Mouse (Mus musculus): ENCODE results near the gene Slc6a11. TPM values are rescaled to one million over a fixed set of nuclear protein-coding genes. Genes with fewer than 3 reads are reported as not detected.

Slc6a11 gene
- total RNA-seq, 2 experiments from 2014 or later = 86.7 to 88.2 TPM

DNA sequence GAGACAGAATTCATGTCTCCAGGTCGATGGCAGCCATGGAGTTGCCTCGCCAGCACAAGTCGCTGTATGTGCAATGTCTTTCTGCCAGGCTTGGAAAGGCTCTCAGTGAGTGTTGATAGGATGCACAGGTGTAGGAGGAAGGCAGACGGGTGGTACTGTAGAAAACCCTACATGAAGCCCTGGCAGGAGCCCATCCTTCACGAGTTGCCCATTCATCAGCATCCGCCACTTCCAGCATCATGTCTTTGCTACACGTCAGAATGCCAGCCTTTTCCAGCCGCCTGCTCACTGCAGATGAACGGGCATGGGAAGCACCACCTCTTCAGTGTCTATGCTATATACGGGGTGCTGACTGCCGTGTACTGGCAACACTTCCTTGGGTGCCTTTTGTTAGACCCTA is 11.4 kb downstream of the Slc6a11 start:
- DNase-seq (ENCODE audit: low spot score in 2 of 2) = no peak
- TF ChIP-seq CTCF (conservative IDR thresholded peaks at IDR 0.05) = no peak
- peak overlapping the region; percentile 60 for H3K27ac ChIP-seq
- no peak overlapping the region for H3K4me3 ChIP-seq

DNA sequence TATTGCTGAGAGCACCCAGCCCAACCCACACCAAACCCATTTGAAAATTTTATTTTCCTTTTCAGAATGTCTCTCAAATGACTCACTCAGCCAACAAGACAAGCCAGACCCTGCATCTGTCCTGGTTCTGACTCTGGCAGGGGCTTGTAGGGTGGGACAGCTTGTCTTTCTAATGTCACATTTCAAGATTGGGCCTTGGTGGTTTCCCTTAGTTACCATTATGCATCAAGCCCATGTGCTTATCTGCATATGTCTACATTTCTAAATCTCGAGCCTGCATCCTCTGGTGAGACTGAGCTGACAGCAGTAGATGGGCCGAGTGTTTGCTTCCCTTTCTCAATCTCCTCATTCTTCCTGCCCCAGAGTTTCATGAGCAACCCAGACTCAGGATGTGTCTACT is 12.5 kb downstream of the Slc6a11 start:
- Histone ChIP-seq H3K4me3 (no peak overlapping the region), H3K27ac (peak overlapping the region; percentile 60)
- TF ChIP-seq CTCF (conservative IDR thresholded peaks at IDR 0.05) = no peak
- peak in 1 of 2 experiments; percentile 75 for DNase-seq (ENCODE audit: low spot score in 2 of 2)

DNA sequence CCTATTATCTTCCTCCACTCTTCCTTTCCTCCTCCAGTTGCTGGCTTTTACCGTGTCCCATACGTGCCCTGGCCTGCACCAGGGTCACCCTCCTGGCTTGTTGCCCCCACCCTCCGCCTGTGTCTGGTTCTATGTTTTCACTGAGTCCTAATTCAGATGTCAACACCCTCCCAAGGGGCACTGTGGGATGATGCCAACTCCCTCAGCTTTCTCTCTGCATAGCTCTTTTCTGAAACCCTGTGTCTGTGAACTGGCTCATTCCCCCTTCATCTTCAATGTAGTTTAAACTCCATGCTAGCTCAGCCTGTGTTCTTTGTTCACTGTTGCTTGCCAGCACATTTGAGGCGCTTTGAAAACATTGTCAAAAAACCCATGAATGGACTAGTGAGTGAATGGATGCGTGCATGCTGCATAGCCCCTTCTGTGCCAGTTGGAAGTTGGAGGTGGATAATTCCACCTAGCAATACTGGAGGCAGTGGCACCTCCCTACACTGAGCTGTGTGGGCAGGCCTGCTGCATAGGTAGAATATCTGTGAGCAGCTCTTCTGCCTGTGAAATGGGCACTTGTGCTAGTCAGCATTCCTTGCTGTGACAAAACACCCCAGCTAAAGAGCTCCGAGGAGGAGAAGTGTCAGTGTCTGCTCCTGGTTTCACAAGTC is 13.5 kb downstream of the Slc6a11 start:
- H3K4me3 ChIP-seq = no peak overlapping the region
- no peak for TF ChIP-seq CTCF (conservative IDR thresholded peaks at IDR 0.05)
- DNase-seq (ENCODE audit: low spot score in 2 of 2) = no peak
- peak overlapping the region; percentile 60 for H3K27ac ChIP-seq

DNA sequence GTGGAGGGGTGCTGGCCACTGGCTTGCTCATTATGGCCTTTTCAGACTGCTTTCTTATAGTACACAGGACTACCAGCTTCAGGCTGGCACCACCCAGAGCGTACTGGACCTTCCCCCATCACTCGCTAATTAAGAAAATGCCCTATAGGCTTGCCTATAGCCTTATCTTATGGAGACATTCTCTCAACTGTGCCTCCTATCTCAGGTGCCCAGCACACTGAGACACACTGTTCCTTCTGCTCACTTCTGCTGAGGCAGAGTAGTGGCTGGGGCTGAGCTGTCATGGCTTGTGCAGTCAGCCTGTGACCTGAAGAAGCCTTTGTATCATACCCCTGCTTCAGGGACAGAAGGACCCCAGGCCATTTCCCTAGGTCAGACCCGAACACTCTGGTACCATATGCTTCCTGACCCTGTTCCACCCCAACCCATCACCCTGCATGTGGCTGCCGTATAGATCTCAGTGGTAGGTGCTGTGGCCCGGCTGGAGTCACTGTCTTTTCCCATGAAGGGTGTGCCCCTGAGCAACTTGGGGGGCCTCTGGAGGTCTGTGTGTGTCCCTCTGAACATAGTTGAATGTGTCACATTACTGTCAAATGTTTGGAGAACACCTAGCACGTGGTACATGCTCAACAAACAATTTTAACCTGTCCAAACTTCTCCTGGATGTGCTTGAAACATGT is 14.7 kb downstream of the Slc6a11 start:
- H3K27ac ChIP-seq = peak overlapping the region; percentile 14; the same call in 1 of the 2 replicates
- DNase-seq (ENCODE audit: low spot score in 2 of 2) = no peak
- no peak for TF ChIP-seq CTCF (conservative IDR thresholded peaks at IDR 0.05)

DNA sequence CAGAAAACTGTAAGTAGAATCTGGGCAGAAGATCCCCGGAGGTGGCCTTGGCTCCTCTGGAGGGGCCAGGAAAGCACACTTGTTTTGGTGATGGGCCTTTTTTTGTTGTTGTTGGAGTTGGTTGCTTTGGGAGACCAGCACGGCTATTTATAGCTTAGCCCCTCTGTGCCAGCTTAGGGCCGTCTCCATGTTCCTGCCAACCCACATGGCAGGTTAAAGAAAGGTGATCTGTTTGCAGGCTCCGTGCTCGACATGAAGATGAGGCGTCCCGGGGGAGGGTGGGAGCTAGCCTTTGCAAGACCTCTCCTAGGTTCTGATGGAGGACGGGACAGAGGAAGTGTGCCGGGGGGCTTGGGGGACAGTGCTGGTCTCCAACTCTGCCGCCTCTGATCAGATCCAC is 24.7 kb downstream of the Slc6a11 start:
- Histone ChIP-seq H3K27ac (no peak overlapping the region), H3K4me3 (no peak overlapping the region)
- no peak for DNase-seq (ENCODE audit: low spot score in 2 of 2)
- no peak for TF ChIP-seq CTCF (conservative IDR thresholded peaks at IDR 0.05)

More for the DNA sequence above, 14.7 kb downstream of the Slc6a11 start:
- no peak overlapping the region for H3K4me3 ChIP-seq

DNA sequence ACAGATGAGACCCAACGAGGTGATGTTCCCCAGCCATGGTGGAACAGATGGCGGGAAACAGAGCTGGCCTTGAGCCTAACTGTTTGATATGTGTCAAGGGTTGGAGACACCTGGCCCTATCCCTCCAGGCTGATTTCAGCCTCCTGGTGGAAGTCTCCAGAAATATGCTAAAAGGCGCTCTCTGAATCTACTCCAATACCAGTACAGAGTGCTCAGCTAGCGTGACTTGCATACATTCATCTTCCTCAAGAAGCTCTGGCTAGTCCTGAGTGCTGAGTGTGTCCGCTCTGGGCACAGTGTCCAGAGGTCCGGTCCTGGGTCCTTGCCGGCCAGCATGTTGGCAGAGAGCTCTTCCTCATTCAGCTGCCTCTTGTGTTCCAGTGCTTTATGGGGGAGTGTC is 27.8 kb downstream of the Slc6a11 start:
- TF ChIP-seq CTCF (conservative IDR thresholded peaks at IDR 0.05) = peak; percentile 35
- DNase-seq (ENCODE audit: low spot score in 2 of 2) = peak; percentile 43 to 65
- H3K4me3 ChIP-seq = no peak overlapping the region
- peak overlapping the region; percentile 16; the same call in 1 of the 2 replicates for H3K27ac ChIP-seq

DNA sequence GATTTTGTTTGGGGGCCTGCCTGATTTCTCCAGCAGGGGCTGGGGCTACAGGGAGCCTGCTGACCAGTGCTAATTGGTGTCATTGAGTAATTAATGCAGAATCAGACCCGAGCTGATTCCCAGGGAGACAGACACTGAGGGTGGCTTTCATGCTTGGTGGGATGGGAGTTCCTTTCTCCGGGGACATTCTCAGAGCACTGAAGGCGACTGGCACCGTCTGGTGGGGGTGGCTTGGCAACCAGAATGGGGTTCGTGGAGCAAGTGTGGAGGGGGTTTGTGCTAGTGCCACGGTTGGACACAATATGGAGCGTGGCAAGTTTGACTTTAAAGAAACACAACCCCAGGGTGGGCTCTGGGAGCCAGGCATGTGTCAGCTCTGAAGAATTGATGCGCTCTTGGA is 29.7 kb downstream of the Slc6a11 start:
- no peak overlapping the region for H3K4me3 ChIP-seq
- peak in 1 of 2 experiments; percentile 28 for DNase-seq (ENCODE audit: low spot score in 2 of 2)
- 0 out of 2 replicates have a peak overlapping the region, but pooled peaks have one; percentile 32 for H3K27ac ChIP-seq
- peak; percentile 56 for TF ChIP-seq CTCF (conservative IDR thresholded peaks at IDR 0.05)

DNA sequence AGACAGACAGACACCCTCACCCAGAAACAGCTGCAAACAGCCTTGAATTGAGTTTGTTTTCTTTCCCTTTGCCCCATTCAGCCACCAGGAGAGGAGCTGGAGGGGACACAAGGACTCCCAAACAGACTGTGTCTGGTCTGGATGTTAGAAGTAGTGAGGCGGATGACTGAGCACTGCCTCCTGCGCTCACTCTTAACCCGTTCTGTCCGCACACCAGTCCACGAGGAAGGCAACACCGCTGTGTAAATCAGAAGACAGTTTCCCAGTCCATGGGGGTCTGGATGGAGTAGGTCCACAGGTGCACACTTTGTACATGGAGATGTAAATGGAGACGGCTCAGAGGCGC is 43.0 kb downstream of the Slc6a11 start:
- Histone ChIP-seq H3K27ac (peak overlapping the region; percentile 61; the same call in 1 of the 2 replicates), H3K4me3 (no peak overlapping the region)
- no peak for TF ChIP-seq CTCF (conservative IDR thresholded peaks at IDR 0.05)
- DNase-seq (ENCODE audit: low spot score in 2 of 2) = no peak

DNA sequence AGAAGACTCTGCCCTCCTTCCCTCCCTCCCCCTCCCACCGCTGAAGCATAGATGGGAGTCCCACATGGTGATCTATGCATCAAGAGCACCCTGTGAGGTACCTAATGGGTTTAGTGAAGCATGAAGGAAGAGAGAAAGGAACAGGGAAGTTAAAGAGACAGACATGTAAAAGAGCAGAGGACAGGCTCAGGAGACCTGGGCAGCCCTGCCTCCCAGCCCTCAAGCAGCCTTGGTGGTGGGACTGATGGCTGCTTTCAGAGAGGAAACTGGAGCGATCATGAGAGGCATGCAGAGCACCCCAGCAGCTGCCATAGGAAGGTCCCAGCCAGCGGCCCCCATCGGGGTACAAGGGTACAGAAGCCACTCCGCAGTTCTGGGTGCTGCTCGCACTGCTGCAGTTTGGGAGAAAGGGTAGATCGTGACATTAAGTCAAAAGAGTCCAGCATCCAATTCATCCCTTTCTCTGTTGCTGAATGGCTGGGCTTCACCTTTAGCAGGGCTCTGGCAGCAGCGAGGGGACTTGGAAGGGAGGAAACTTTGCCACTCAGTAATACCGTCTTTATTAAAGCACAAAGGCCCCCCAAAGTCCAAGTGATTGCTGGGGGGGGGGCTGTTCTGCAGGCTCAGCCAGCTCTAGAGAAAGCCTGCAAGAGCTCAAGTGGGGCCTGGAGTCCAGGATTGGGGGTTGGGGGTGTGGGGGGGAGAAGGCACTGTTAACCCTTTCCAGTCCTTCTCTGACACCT is 43.5 kb downstream of the Slc6a11 start:
- peak overlapping the region; percentile 61; the same call in 1 of the 2 replicates for H3K27ac ChIP-seq
- TF ChIP-seq CTCF (conservative IDR thresholded peaks at IDR 0.05) = no peak
- H3K4me3 ChIP-seq = no peak overlapping the region
- DNase-seq (ENCODE audit: low spot score in 2 of 2) = peak; percentile 21 to 29

DNA sequence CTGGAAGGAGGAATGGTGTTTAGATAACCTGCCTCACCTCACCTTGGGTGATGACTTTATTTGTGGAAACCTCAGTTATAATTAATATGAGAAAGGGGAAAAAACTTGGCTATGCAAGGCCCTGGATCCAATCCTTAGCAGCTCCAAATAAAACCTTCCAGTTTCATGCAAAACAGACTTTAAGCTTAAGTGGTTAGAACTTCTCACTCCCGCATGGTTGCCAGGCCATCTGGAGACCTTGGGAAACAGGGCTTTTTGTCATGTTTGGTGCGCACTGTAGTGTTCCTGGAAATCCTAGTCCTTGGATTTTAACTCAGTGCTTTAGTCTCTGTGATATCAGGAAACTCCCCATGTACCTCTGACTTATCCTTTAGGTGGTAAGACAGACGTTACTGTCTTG is 47.1 kb downstream of the Slc6a11 start:
- TF ChIP-seq CTCF (conservative IDR thresholded peaks at IDR 0.05) = no peak
- H3K27ac ChIP-seq = no peak overlapping the region
- DNase-seq (ENCODE audit: low spot score in 2 of 2) = no peak
- H3K4me3 ChIP-seq = no peak overlapping the region

DNA sequence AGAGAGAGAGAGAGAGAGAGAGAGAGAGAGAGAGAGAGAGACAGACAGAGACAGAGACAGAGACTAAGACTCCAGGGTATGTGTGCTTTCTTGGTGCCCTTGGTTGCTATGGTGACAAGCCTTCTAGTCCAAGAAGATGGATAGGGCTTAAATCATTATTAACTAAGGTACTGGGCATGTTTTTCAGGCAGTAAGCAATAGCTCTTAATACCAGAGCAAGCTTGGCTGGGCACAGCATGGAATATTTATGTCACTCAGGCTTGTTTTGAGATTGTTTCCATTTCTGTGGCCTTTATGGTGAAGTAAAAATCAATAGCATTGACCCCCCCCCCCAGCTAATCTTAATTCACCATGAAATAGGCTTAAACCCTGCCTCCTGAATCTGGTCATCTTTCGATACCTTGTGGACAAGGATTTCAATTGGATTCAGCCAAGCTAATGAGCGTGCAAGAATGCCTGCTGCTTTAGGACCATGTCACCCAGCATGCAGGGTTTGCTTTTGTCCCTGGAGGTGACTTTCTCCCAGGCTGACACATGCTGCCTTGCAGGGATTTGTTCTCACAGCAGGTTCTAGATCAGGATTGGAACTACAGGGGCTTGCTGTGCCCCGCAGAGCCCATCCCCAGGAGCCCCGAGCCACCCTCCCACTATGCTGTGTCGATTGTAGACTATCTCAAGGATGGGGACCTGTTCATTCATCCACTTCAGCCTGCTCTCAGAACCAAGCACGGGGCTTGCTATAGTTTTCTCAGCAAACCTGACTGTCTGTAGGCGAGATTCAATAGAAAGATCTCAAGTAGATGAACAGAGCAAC is 51.5 kb downstream of the Slc6a11 start:
- Histone ChIP-seq H3K4me3 (no peak overlapping the region), H3K27ac (no peak overlapping the region)
- no peak for TF ChIP-seq CTCF (conservative IDR thresholded peaks at IDR 0.05)
- no peak for DNase-seq (ENCODE audit: low spot score in 2 of 2)

DNA sequence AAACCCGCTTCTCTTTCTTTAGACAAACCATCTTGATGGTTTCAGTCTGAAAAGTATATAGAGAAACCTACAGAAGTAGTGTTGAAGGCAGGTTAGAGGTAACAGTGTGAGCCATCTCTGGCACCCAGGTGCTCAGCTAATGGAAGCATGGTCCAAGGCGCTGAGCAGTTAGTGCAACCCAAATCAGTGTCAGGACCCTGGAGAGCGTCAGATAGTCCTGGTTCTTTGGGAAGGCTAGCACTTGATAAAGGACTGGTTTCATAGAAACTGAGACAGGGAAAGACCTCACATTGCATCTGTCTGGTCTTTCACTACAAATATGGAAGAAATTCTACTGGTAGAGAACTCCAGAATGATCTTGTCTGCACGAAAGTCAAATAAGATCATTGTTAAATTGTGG is 56.1 kb downstream of the Slc6a11 start:
- H3K27ac ChIP-seq = no peak overlapping the region
- H3K4me3 ChIP-seq = no peak overlapping the region
- TF ChIP-seq CTCF (conservative IDR thresholded peaks at IDR 0.05) = no peak
- no peak for DNase-seq (ENCODE audit: low spot score in 2 of 2)
